Mouse (Mus musculus): Measurements from ENCODE around the gene Olfr202.
"Not testable (repeated sequence)": the region's sequence is repeated elsewhere in the genome, so short reads cannot be mapped to it uniquely, and the experiment has no call there.

DNA sequence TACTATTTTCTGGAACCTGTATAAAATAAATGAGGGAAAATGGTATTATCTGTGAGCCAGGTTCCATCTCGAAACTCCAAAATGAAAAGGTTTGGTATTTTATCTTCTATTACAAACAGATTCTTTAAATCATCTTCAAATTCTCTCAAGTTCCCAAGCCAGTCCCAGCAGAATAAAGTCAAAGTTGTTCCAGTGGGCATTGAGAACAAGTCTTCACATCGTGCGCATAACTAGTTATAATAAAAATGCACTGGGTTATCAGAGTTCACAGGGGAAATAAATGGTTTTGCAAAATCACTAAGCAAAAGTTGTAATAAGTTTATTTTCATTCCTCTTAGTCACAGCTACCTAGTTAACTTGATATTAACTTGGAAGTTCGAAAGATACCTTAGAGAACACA is 14.1 kb downstream of the Olfr202 start, which contains the start of gene Olfr201:
- not testable (repeated sequence) for TF ChIP-seq EP300, CTCF (IDR thresholded peaks at IDR 0.05)
